Mouse (Mus musculus) lung, postnatal 14 days (tissue): ENCODE data around the gene Ermp1.

Source experiments
- DNase-seq: peaks from one replicate; pipeline ENCODE4 v3.0.0; 2021

Gene Ermp1

GRCm38 (mm10) chr19:29647651-29648549, at the start of gene Ermp1:
TSS of gene Ermp1 (minus strand) at chr19:29648415.
- peak; percentile 98 for DNase-seq

GRCm38 (mm10) chr19:29697245-29697874, 49.1 kb upstream of the Ermp1 start, which contains the start of gene Mlana:
TSS of gene Mlana (plus strand) at chr19:29697824.
- peak; percentile 8 for DNase-seq

DNA sequence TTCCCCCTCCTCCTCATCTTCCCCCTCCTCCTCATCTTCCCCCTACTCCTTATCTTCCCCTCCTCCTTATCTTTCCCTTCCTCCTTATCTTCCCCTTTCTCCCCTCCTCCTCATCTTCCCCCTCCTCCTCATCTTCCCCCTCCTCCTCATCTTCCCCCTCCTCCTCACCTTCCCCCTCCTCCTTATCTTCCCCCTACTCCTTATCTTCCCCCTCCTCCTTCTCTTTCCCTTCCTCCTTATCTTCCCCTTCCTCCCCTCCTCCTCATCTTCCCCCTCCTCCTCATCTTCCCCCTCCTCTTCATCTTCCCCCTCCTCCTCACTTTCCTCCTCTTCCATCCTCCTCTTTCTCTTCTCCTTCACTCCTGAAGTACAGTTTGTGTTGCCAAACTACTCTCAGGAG, 48.6 kb upstream of the Ermp1 start:
- no peak for DNase-seq

DNA sequence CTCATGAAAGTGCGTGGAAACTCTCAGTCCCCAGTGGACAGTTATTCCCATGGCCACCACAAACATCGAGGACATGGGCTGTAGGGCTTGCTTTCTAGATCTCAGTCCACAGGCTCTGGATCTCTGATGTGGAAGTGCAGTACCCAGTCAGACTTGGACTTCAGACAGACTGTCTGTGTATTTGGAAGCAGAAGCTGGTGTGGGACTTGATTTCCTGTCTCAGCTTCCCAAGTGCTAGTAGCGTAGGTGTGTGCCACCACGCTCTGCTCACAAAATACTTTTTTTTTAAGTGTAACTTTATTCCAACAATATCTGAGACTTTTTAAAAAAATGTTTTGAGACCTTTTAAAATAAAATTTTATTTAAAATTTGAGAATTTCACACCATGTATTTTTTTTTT, 48.1 kb upstream of the Ermp1 start:
- no peak for DNase-seq

- DNase-seq: no peak
Measured at GRCm38 (mm10) chr19:29695071-29695470, 46.9 kb upstream of the Ermp1 start.

DNA sequence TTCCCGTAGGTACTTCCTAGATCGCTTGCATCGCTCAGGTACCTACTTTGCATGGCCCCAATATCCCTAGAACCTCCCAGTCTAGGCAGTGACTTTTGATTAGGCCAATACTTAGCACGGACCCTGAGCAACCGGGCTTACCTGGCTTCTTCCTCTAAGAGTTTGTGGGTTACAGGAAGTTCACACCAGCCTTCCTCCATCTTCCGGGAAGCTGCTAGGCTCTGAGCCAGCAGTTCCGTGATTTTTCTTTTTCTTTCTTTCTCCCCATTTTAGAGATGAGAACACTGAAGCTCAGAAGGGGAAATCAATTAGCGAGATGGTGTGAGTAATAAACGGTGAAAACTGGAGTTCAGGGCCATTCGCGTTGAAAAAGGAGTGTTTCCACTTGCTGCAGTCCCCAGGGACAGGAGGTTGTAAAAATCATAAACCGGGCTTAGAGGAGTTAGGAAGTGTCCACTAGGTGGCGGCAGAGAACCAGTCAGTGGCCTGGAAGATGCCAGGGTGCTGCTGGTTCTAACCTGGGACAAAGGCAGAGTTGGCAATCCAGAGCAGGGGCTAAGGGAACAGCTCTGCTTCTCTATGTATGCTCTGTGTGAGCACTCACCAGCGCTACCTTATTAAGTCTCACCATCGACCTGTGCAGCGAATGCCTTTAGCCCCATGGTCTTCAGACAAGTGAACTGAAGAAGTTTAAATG, 35.8 kb upstream of the Ermp1 start:
- DNase-seq: peak; percentile 86

DNA sequence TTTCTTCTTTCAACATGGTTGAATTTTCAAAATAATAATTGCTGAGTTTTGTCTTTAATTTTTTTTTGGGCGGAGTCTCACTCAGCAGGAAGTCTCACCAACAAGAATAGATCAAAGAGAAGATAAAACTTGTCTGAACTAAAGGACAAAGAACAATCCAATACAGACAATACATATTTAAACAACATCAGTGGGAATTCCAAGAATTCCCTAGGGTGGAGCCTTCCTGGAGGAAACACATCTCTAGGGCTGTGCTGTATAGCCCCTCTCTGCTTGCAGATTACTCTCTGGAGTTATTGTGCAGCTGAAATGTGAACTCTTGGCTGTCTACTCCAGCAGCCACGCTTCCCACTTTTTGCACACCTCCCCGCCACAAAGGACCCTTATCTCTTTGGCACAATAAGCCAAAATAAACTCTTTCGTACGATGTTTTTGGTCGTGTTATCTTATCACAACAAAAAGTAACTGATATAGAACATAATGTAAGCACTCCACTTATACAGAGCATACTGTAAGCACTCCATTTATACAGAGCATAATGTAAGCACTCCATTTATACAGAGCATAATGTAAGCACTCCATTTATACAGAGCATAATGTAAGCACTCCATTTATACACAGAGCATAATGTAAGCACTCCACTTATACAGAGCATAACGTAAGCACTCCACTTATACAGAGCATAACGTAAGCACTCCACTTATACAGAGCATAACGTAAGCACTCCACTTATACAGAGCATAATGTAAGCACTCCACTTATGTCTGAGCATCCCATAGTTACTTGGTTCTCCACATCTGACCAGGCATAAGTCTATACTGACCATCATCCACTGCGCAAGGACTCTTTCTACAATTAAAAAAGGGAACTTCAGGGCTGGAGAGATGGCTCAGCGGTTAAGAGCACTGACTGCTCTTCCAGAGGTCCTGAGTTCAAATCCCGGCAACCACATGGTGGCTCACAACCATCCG, 32.3 kb upstream of the Ermp1 start:
- DNase-seq: no peak

- no peak for DNase-seq
Measured at GRCm38 (mm10) chr19:29678181-29678778, 30.1 kb upstream of the Ermp1 start.

- no peak for DNase-seq
Measured at GRCm38 (mm10) chr19:29676479-29677193, 28.4 kb upstream of the Ermp1 start.

- DNase-seq: no peak
Measured at GRCm38 (mm10) chr19:29675562-29676078, 27.4 kb upstream of the Ermp1 start.

DNA sequence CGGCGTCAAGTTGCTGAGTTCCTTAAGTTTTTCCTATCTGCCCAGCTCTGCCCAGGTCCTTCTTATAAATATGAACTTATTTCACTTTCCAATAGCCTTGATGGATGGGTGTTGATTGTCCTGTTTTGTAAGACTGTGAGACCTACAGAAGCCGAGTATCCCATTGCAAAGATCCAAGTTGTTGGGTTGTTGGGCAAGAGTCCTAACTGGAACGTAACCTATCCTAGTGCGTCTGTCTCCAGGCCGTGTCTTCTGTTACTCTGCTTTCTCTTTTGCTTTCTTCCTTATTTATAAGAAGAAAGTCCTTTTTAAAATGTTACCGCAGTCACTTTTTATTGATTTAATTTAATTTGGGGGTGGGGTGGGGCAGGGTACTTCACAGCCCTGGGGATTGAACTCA, 26.7 kb upstream of the Ermp1 start:
- DNase-seq: no peak

DNA sequence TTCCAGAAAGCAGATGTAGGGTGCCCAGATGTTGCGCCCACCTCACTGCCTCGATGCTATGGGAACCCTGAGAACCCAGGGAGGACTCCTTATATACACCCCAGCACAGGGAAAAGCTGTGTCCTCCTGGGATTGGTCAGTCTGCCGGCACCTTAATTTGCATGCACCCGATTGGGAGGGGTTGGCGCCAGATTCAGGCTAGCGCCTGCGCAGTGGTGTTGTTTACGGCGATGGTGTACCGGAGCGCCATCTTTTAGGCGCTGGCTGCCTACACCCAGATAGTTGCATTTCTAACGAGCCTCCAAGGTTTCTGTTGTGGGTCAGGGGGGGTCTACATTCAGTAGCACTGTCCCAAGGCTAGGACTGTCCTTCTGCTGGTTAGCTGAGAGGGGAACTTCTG, 24.4 kb upstream of the Ermp1 start:
- no peak for DNase-seq

DNA sequence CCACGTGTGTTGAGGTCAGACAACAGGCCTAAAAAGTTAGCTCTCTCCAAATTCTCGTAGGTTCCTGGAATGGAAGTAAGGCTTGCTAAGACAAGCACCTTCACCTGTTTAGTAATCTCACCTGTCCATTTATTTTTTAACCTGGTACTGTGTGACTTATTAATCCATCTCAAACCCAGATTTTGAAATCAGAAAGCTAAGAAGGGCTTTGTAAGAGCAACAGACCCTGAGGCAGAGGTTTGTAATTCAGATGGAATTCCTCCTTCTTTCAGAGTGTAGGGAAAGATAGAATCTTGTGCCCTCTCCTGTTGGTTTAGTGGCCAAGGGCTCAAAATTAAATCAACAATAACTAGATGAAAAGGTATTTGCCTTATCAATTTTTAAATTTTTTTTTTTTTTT, 22.9 kb upstream of the Ermp1 start:
- no peak for DNase-seq

DNA sequence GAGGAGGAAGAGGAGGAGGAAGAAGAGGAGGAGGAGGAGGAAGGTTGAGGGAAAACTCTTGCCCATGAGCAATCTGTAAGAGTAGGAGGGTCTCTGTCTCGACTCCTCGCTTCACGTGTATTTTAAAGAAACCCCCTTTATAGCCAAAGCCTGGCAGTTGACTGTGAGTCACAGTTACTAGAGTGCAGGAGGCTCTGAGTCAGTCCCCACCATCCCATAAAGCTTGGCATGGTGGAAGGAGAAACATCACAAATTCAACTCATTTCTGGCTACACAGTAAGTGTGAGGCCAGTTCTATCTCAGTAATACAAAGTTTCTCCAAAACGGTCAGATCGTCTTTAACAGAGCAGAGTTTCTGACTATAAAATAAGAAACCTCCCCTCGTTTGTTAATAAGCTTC, 22.0 kb upstream of the Ermp1 start:
- DNase-seq: no peak

DNA sequence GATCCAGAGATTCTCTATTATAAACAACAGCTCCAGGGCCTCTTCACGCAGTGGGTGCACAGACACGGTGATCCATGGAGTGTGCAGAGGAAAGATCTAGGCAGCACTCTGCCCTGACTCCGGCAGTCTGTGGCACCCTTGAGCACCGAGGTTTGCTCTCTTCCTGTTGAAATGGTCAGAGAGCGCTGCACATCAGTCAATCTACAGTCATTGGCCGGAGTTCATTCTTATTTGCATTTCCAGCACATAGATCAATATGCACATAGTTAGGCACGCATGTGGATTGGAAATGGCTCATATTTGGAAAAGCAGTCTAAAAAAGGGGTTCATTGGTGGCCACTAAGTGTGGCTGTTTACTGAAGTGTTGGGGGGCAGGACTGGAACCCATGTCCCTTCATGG, 19.9 kb upstream of the Ermp1 start:
- no peak for DNase-seq

DNA sequence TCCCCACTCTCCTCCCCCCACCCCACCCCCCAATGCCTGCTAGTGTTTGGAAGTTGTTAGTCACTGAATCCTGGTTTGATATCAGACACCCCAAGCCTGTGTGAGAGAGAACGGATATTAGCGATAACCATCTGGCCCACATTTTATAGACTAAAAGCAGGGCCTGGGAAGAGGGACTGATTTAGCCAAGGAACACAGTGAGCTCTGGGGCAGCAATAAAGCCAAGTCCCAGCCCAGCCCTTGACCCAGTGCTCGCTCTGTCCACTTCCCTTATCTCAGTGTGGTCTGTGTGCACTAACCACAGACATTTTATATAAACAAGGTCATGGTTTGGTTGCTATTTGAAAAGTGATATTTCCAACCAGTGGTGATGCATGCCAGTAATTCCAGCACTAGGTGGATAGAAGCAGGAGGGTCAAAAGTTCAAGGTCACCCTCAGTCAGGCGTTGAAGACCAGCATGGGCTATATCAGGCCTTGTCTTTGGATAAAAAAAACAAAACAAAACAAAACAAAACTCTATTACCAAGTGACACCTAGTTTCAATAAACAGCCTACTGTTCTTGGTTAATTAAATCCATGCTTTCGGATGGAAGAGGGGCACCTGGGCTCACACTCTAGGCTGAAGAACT, 18.9 kb upstream of the Ermp1 start:
- no peak for DNase-seq

DNA sequence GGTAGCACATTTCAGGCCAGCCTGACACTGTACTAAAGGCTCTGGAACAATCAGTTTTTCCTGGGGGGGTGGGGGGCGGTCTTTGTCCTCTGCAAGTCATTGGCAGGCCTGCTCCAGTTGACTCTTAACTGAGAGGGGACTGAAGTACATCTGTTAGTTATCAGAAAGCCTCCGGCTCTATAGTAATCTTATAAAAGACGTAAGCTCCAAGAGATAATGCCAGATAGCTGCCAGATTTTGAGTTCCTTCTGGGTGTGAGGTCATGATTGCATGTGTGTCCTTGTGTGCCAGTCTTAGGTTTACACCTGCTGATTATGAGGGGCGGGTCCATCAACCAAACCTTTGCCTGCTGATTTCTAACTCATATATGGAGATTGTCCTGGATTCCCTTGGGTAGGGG, 17.9 kb upstream of the Ermp1 start:
- DNase-seq: no peak

DNA sequence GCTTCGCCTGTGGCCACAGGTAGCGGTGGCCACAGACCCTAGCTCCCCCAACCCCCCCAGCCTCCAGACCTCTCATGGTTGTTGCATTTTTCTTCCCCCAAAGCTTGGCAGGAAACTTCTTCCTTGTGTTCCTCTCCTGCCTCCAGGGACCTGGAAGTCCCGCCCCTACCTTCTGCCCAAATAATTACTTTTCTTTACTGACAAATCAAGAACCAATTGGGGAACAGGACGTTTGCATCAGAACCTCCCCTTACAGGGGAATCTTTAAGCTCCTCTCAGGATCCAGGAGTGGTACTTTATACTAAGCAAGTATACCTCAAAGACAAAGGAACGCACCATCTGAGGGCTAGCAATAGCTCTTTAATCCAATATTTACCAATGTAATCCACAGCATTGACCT, 16.7 kb upstream of the Ermp1 start:
- no peak for DNase-seq

- DNase-seq: no peak
Measured at GRCm38 (mm10) chr19:29663780-29664179, 15.6 kb upstream of the Ermp1 start.

GRCm38 (mm10) chr19:29661974-29662580, 13.9 kb upstream of the Ermp1 start:
- no peak for DNase-seq
